Mouse (Mus musculus) neural tube, embryonic 13.5 days (tissue): ENCODE data around the gene Nudt2. TPM values are rescaled to one million over a fixed set of nuclear protein-coding genes. Genes with fewer than 3 reads are reported as not detected.

Experiments
- ATAC-seq: fragments of 200-750 bp; cut with Nextera tagmentation; 2 replicates; pipeline ENCODE4 v1.8.0; 2017; ENCODE audit warnings: low read depth, mild to moderate bottlenecking, moderate TSS enrichment, moderate library complexity
- H3K27ac ChIP-seq: fragments of 300-500 bp; sonication (generic); replicated peaks from 2 replicates; pipeline ENCODE4 v1.5.1; 2015; ENCODE audit warnings: moderate library complexity, mild to moderate bottlenecking, inconsistent platforms
- H3K27me3 ChIP-seq: fragments of 300-500 bp; sonication (generic); 2 replicates; pipeline ENCODE4 v1.6.1; 2015; ENCODE audit warnings: mild to moderate bottlenecking, inconsistent platforms
- H3K36me3 ChIP-seq: fragments of 300-500 bp; sonication (generic); 2 replicates; pipeline ENCODE4 v1.6.1; 2015; ENCODE audit warnings: mild to moderate bottlenecking, inconsistent platforms
- H3K4me1 ChIP-seq: fragments of 300-500 bp; sonication (generic); replicated peaks from 2 replicates; pipeline ENCODE4 v1.6.1; 2015; ENCODE audit warnings: inconsistent platforms
- H3K4me2 ChIP-seq: fragments of 300-500 bp; sonication (generic); 2 replicates; pipeline ENCODE4 v1.6.1; 2015; ENCODE audit warnings: inconsistent platforms, mild to moderate bottlenecking, moderate library complexity
- H3K4me3 ChIP-seq: fragments of 300-500 bp; sonication (generic); 2 replicates; pipeline ENCODE4 v1.5.1; 2015; ENCODE audit warnings: mild to moderate bottlenecking, inconsistent platforms
- H3K9ac ChIP-seq: fragments of 300-500 bp; sonication (generic); 2 replicates; pipeline ENCODE4 v1.6.1; 2015; ENCODE audit warnings: moderate library complexity, mild to moderate bottlenecking, inconsistent platforms
- H3K9me3 ChIP-seq: fragments of 300-500 bp; sonication (generic); 2 replicates; pipeline ENCODE4 v1.6.1; 2016; ENCODE audit warnings: inconsistent platforms
- WGBS: fragments of 180-500 bp; shearing (Covaris S2); methylation state at CpG from one replicate; pipeline ENCODE4 v1.1.7; 2015; 5-methylcytosine and 5-hydroxymethylcytosine counted together
- polyA plus RNA-seq: library from polyadenylated mRNA; unstranded; fragments of >200 nt; fragmentation: Nextera tagmentation; extraction: Ambion mirVana; gene quantifications from 2 replicates; pipeline ENCODE4 v1.2.1, GENCODE M21; 2015

Nudt2 gene
- polyA plus RNA-seq, 1 experiment from 2014 or later = 62.7 TPM

DNA sequence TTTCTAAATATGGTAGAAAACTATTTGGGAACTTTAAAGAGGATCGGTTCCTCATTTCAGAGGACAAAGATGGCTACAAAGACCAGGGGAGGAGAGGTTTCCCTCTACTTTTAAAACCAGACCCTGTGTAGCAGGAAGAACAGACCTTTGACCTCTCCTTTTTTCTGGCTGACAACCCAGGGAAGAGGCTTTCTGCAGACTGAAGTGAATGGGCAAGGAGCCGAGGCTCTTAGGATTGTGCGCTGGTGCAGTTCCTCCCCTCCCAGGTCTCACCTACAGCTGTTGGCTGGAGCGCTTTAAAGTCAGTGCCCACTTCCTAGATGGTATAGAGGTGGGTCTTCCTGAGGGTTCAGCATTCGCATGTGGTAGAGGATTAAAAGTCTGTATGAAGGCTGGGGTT, 32.1 kb downstream of the Nudt2 start:
- H3K4me1 ChIP-seq = peaks cover 28% of the 10 kb centered on the region
- H3K27ac ChIP-seq = no peak overlapping the region
- WGBS = 55% methylated on average over 5 of the region's 5 CpGs
- no peaks in the 10 kb centered on the region for H3K36me3 ChIP-seq
- no peak overlapping the region for H3K9ac ChIP-seq
- H3K4me3 ChIP-seq = no peak overlapping the region
- peaks cover 72% of the 10 kb centered on the region for H3K27me3 ChIP-seq
- H3K4me2 ChIP-seq = peak overlapping the region; percentile 58
- ATAC-seq = no peak
- H3K9me3 ChIP-seq = no peaks in the 10 kb centered on the region

DNA sequence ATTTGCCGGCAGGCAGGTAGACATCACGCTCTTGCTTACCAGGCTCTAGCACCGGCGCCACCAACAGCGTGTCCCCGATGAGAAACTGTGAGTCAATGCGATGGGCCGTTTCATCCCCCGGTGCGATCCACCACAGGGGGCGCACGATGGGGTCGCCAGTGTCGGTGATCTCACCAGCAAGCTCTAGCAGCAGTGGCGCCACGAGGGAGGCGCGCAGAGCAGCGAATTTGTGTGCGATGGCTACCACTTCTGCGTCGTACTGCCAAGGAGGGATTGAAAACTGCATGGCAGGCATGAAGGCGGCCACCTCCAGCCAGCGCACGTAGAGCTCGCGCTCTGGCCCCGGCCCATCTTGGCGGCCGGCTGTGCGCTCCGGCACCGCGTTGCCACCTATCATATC, 32.6 kb downstream of the Nudt2 start:
- peak; percentile 13; the same call in 1 of the 2 replicates for ATAC-seq

DNA sequence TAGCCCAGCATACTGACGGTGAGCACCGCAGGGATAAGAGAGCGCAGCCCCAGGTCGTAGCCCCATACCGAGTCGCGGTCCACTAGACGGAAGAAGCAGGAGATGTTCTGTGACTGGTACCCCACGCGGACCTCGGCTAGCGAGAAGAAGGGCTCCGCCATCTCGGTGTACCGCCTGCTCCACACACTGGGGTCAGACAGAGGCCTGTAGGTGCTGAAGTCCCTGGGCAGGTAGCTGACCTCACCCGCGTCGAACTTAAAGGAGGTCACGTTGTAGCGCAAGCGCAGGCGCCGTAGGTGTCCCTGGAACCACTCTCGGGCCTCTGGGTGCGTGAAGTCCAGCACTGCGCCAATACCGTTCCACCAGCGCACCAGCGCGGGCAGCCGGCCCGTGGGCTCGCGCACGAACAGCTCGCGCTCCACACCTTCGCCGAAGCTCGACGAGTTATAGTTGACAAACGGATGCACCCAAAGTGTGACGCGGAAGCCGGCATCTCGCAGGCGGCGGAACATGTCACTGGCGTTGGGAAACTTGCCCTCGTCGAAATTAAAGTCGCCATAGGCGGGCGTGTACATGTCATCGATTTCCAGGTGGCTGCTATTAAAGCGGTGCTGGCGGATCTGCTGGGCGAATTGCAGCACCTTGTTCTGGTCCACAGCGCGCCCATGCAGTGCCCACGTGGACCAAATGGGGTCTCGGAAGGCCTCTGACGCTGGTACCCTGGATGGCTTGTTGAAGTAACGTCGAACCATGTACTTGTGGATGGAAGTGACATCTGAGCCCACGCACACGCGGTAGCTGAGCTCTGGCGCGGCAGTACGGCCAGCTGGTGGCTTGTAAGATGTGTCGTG, 33.3 kb downstream of the Nudt2 start:
- peak overlapping the region; percentile 58 for H3K4me2 ChIP-seq
- H3K4me3 ChIP-seq = peak overlapping the region; percentile 34
- peaks cover 80% of the 10 kb centered on the region for H3K27me3 ChIP-seq
- H3K4me1 ChIP-seq = peaks cover 39% of the 10 kb centered on the region
- H3K9ac ChIP-seq = peak overlapping the region; percentile 59
- no peaks in the 10 kb centered on the region for H3K9me3 ChIP-seq
- no peak overlapping the region for H3K27ac ChIP-seq
- whole genome bisulfite sequencing = 9% methylated on average over 72 of the region's 72 CpGs
- no peak for ATAC-seq
- no peaks in the 10 kb centered on the region for H3K36me3 ChIP-seq

More for the DNA sequence above, 32.6 kb downstream of the Nudt2 start:
- no peak overlapping the region for H3K27ac ChIP-seq
- H3K27me3 ChIP-seq = peaks cover 77% of the 10 kb centered on the region
- H3K9ac ChIP-seq = peak overlapping the region; percentile 59
- H3K4me2 ChIP-seq = peak overlapping the region; percentile 58
- H3K36me3 ChIP-seq = no peaks in the 10 kb centered on the region
- no peaks in the 10 kb centered on the region for H3K9me3 ChIP-seq
- peak overlapping the region; percentile 34 for H3K4me3 ChIP-seq
- H3K4me1 ChIP-seq = peaks cover 33% of the 10 kb centered on the region
- WGBS = 3% methylated on average over 34 of the region's 34 CpGs

DNA sequence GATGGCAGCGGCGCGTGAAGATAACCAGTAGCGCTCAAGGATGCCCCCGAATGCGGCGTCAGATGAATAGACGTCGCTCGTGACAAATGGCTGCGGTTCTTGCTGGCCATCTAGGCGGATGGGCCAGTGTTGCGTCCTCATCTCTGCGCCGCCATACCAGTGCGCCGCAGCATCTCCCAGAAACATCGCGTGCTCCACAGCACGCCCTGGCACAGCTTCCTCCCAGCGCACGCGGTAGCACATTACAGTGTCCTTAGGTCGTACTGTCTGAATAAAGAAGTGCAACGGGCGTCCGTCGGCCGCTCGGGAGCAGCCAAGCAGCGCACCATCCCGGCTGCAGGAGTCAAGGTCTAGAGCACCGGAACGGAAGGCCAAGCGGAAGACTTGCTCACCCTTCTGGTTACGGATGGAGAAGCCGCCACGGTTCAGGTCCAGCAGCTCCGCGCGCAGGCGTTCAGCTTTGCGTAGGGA, 34.0 kb downstream of the Nudt2 start:
- H3K9ac ChIP-seq = peak overlapping the region; percentile 59
- no peak for ATAC-seq
- H3K4me1 ChIP-seq = peaks cover 39% of the 10 kb centered on the region
- 7% methylated on average over 43 of the region's 43 CpGs for WGBS
- H3K36me3 ChIP-seq = no peaks in the 10 kb centered on the region
- H3K27me3 ChIP-seq = peaks cover 80% of the 10 kb centered on the region
- H3K9me3 ChIP-seq = no peaks in the 10 kb centered on the region
- peak overlapping the region; percentile 34 for H3K4me3 ChIP-seq
- H3K4me2 ChIP-seq = peak overlapping the region; percentile 58
- no peak overlapping the region for H3K27ac ChIP-seq

DNA sequence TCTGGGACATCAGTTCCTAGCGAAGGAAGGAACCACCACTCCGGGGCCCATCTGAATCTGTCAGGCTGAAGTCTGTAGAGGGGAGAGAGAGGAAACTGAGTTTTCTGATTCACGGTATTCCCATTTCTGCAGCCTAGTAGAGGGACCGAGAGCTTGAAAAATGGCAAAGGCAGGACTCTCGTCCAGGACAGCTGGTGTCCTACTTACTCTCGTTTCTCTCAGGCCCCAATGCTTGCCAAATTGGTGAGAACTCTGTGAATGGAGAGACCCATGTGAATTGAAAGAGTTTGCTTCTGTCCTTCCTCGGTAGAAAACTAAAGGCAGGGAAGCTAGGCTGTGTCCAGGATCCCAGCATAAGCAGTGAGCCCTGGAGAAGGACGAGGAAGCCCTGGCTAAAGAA, 34.7 kb downstream of the Nudt2 start:
- H3K27me3 ChIP-seq = peaks cover 80% of the 10 kb centered on the region
- H3K36me3 ChIP-seq = no peaks in the 10 kb centered on the region
- no peak overlapping the region for H3K27ac ChIP-seq
- no peak overlapping the region for H3K4me3 ChIP-seq
- ATAC-seq = no peak
- H3K4me2 ChIP-seq = peak overlapping the region; percentile 58; the same call in 1 of the 2 replicates
- 57% methylated on average over 8 of the region's 8 CpGs for WGBS
- H3K4me1 ChIP-seq = peaks cover 39% of the 10 kb centered on the region
- H3K9me3 ChIP-seq = no peaks in the 10 kb centered on the region
- H3K9ac ChIP-seq = no peak overlapping the region

DNA sequence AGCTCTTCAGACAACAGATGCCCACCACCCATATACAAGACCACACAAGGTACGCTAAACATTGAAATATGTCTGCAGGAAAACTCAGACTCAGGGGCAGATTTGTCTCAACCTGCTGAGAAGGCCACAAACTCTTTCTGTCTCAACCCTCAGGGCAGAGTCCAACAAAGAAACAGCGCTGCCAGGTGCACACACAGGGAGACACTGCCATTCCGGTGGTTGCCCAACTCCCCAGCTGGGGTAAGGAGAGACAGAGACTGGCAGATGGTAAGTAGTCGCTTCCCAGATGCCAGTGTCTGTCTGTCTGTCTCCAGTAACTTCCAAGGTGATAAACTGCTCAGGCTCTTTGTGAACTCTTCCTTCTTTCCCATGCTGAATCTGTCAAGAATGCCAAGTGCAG, 35.8 kb downstream of the Nudt2 start:
- Histone ChIP-seq H3K36me3 (no peaks in the 10 kb centered on the region), H3K4me3 (no peak overlapping the region), H3K4me2 (no peak overlapping the region), H3K4me1 (peaks cover 39% of the 10 kb centered on the region), H3K9ac (no peak overlapping the region), H3K27ac (no peak overlapping the region), H3K9me3 (no peaks in the 10 kb centered on the region), H3K27me3 (peaks cover 74% of the 10 kb centered on the region)
- ATAC-seq = no peak
- 69% methylated on average over 4 of the region's 4 CpGs for WGBS

DNA sequence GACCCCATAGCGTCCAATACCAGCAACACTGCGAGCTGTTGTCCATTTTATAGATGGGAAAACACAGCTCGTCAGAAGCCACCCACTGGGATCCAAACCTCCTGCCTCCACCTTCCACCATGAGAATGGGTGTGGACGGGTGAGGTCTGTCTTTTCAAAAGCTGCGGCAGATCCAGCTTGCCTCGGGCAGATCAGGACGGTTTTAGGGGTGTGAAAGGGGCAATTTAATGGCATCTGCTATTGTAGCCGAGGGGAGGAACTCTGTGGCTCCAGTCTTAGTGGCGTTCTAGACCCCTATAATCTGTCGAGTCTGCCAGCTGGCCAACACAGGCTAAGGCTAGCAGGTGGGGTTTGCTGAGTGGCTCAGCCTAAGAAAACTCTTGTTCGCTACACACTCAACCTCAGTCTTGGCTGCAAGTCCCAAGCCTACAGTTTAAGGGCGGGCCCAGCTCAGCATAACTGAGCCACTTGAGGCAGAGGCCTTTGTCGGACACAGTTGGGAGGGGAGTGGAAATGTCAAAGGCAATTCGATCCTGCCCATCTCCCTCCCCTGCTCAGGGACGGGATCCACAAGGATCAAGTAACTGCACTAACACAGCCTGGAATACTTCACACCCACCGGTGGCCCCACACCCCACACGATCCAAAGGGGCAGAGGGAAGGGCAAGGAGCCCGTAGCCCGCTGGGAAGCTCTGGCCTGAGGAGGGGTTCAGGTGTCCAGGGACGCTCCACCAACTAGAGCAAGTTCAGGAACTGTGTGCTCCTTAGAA, 37.4 kb downstream of the Nudt2 start:
- Histone ChIP-seq H3K27me3 (peaks cover 60% of the 10 kb centered on the region), H3K4me3 (peak overlapping the region; percentile 36), H3K9me3 (no peaks in the 10 kb centered on the region), H3K27ac (no peak overlapping the region), H3K4me2 (peak overlapping the region; percentile 62), H3K36me3 (no peaks in the 10 kb centered on the region), H3K9ac (peak overlapping the region; percentile 61), H3K4me1 (peaks cover 48% of the 10 kb centered on the region)
- 5% methylated on average over 20 of the region's 20 CpGs for WGBS
- ATAC-seq = peak; percentile 20; the same call in 1 of the 2 replicates

DNA sequence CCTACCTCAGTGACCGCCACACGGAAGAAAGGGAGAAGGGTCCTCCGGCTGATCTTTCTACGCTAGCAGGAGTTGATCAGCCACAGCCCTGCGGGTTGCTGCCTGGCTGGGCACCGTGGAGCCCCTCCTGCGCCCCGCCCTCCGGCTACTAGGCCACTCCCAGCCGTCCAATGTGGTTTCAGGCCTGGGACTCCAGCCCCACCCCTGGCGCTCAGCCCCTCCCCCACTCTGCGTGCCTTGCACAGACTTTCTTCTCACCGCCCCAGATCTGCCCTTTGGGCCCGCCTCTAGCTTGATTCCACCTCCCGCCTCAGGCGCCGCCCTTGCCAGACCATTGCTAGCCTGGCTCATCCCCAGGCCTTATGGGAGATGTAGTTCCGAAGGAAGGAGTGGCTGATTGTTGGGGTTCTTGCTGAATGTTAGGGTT, 38.0 kb downstream of the Nudt2 start, which contains the start of gene AI464131:
Gene AI464131 (minus strand): TSS at position 91 of the 427 bp plus-strand sequence.
- Histone ChIP-seq H3K27me3 (peaks cover 55% of the 10 kb centered on the region), H3K27ac (no peak within 1 kb of the TSS), H3K36me3 (no peaks in the 10 kb centered on the region), H3K9me3 (no peaks in the 10 kb centered on the region), H3K4me2 (peak within 1 kb of the TSS; percentile 62), H3K9ac (peak within 1 kb of the TSS; percentile 61), H3K4me1 (peaks cover 48% of the 10 kb centered on the region), H3K4me3 (peak within 1 kb of the TSS; percentile 36)
- ATAC-seq = peak; percentile 87
- under 1% methylated on average over 18 of the region's 18 CpGs for WGBS

DNA sequence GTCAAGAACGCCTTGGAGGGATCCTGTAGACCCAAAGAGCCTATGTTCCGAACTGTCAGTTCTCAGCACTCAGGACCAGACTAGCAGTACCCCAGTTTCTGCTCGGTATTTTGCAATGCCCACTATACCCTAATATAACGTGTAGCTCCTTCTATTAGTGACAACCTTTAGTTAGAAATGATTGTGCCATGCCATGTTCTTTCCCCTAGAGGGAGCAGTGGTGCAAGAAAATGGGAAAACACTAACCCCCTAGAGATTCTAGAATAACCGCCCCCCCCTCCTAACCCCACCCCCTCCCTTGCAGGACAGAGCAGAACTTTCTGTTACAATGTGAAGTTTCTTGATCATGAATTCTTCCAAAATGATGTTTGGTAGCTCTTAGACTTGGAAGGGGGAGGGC, 39.4 kb downstream of the Nudt2 start:
- H3K36me3 ChIP-seq = no peaks in the 10 kb centered on the region
- H3K27ac ChIP-seq = no peak overlapping the region
- no peaks in the 10 kb centered on the region for H3K9me3 ChIP-seq
- no peak for ATAC-seq
- no peak overlapping the region for H3K9ac ChIP-seq
- no peak overlapping the region for H3K4me3 ChIP-seq
- no peak overlapping the region for H3K4me2 ChIP-seq
- H3K27me3 ChIP-seq = peaks cover 51% of the 10 kb centered on the region
- peaks cover 35% of the 10 kb centered on the region for H3K4me1 ChIP-seq
- 67% methylated on average over 5 of the region's 5 CpGs for WGBS

DNA sequence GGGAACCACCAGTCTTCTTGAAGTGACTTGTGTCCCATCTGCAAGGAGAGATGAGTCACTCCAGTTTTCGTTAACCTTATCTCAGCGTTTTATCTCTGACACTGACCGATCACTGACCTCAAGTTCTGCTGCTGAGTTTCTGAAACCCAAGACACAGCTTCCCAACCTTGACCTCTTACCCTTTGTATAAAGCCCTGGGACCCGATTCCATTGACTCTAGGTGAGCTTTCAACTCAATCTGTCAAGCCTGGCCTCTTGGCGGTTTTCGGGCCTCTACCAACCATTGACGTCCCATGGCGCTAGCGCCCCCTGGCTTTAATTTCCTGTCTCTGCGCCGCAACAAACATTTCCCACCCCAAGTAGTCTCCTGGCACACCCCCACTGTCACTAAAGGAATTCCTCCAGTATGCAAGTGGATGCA, 40.2 kb downstream of the Nudt2 start:
- no peak overlapping the region for H3K27ac ChIP-seq
- H3K4me1 ChIP-seq = peaks cover 34% of the 10 kb centered on the region
- H3K9me3 ChIP-seq = no peaks in the 10 kb centered on the region
- no peaks in the 10 kb centered on the region for H3K36me3 ChIP-seq
- 56% methylated on average over 11 of the region's 11 CpGs for WGBS
- peaks cover 43% of the 10 kb centered on the region for H3K27me3 ChIP-seq
- H3K4me2 ChIP-seq = no peak overlapping the region
- no peak overlapping the region for H3K9ac ChIP-seq
- no peak overlapping the region for H3K4me3 ChIP-seq
- no peak for ATAC-seq

DNA sequence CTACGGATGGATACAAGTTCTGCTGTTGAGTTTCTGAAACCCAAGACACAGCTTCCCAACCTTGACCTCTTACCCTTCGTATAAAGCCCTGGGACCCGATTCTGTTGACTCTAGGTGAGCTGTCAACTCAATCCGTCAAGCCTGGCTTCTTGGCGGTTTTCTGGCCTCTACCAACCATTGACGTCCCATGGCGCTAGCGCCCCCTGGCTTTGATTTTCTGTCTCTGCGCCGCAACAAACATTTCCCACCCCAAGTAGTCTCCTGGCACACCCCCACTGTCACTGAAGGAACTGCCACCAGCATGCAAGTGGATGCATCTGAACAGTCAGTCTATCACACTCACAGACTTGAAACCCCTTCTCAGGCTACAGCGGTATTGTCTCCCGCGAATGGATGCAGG, 41.2 kb downstream of the Nudt2 start:
- ATAC-seq = no peak
- peaks cover 33% of the 10 kb centered on the region for H3K27me3 ChIP-seq
- no peaks in the 10 kb centered on the region for H3K9me3 ChIP-seq
- peak overlapping the region; percentile 78 for H3K4me2 ChIP-seq
- WGBS = 12% methylated on average over 13 of the region's 13 CpGs
- no peaks in the 10 kb centered on the region for H3K36me3 ChIP-seq
- H3K4me3 ChIP-seq = no peak overlapping the region
- no peak overlapping the region for H3K9ac ChIP-seq
- peak overlapping the region; percentile 63; the same call in 1 of the 2 replicates for H3K27ac ChIP-seq
- peaks cover 34% of the 10 kb centered on the region for H3K4me1 ChIP-seq

DNA sequence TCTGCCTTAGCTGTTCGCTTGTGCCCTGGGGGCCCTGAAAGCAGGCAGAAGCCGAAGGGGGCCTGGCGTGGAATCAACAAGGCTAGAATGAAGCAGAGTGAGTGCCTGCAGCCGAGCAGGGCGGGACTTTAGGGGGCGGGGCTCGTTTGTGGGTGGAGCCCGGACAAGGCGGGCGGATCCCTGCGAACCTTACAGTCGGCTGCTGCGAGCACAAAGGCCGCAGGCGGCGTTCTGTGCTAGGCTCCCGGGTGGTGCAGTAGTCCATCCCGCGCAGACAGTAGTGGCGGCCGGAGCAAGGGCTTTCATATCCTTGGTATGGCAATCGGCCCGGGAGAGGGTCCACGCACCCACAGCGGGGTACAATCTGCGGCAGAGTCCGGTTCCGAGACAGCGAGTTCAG, 42.0 kb downstream of the Nudt2 start:
- H3K4me3 ChIP-seq = peak overlapping the region; percentile 50
- peaks cover 30% of the 10 kb centered on the region for H3K4me1 ChIP-seq
- H3K36me3 ChIP-seq = no peaks in the 10 kb centered on the region
- peak; percentile 80 for ATAC-seq
- peak overlapping the region; percentile 78 for H3K4me2 ChIP-seq
- H3K27me3 ChIP-seq = peaks cover 29% of the 10 kb centered on the region
- WGBS = under 1% methylated on average over 29 of the region's 29 CpGs
- peak overlapping the region; percentile 63 for H3K27ac ChIP-seq
- no peaks in the 10 kb centered on the region for H3K9me3 ChIP-seq
- peak overlapping the region; percentile 81 for H3K9ac ChIP-seq
